Mouse (Mus musculus) neural tube, embryonic 13.5 days (tissue): ENCODE results near the gene Mink1. TPM values are rescaled to one million over a fixed set of nuclear protein-coding genes. Genes with fewer than 3 reads are reported as not detected.
"Not testable (repeated sequence)": the region's sequence is repeated elsewhere in the genome, so short reads cannot be mapped to it uniquely, and the experiment has no call there.

Experiments used
- ATAC-seq: fragments of 200-750 bp; cut with Nextera tagmentation; 2 replicates; pipeline ENCODE4 v1.8.0; 2017; ENCODE audit warnings: low read depth, mild to moderate bottlenecking, moderate TSS enrichment, moderate library complexity
- H3K27ac ChIP-seq: fragments of 300-500 bp; sonication (generic); replicated peaks from 2 replicates; pipeline ENCODE4 v1.5.1; 2015; ENCODE audit warnings: moderate library complexity, mild to moderate bottlenecking, inconsistent platforms
- H3K27me3 ChIP-seq: fragments of 300-500 bp; sonication (generic); 2 replicates; pipeline ENCODE4 v1.6.1; 2015; ENCODE audit warnings: mild to moderate bottlenecking, inconsistent platforms
- H3K36me3 ChIP-seq: fragments of 300-500 bp; sonication (generic); 2 replicates; pipeline ENCODE4 v1.6.1; 2015; ENCODE audit warnings: mild to moderate bottlenecking, inconsistent platforms
- H3K4me1 ChIP-seq: fragments of 300-500 bp; sonication (generic); replicated peaks from 2 replicates; pipeline ENCODE4 v1.6.1; 2015; ENCODE audit warnings: inconsistent platforms
- H3K4me2 ChIP-seq: fragments of 300-500 bp; sonication (generic); 2 replicates; pipeline ENCODE4 v1.6.1; 2015; ENCODE audit warnings: inconsistent platforms, mild to moderate bottlenecking, moderate library complexity
- H3K4me3 ChIP-seq: fragments of 300-500 bp; sonication (generic); 2 replicates; pipeline ENCODE4 v1.5.1; 2015; ENCODE audit warnings: mild to moderate bottlenecking, inconsistent platforms
- H3K9ac ChIP-seq: fragments of 300-500 bp; sonication (generic); 2 replicates; pipeline ENCODE4 v1.6.1; 2015; ENCODE audit warnings: moderate library complexity, mild to moderate bottlenecking, inconsistent platforms
- H3K9me3 ChIP-seq: fragments of 300-500 bp; sonication (generic); 2 replicates; pipeline ENCODE4 v1.6.1; 2016; ENCODE audit warnings: inconsistent platforms
- WGBS: fragments of 180-500 bp; shearing (Covaris S2); methylation state at CpG from one replicate; pipeline ENCODE4 v1.1.7; 2015; 5-methylcytosine and 5-hydroxymethylcytosine counted together
- polyA plus RNA-seq: library from polyadenylated mRNA; unstranded; fragments of >200 nt; fragmentation: Nextera tagmentation; extraction: Ambion mirVana; gene quantifications from 2 replicates; pipeline ENCODE4 v1.2.1, GENCODE M21; 2015

Mink1 gene
- polyA plus RNA-seq, 1 experiment from 2014 or later, result 18.0 TPM

DNA sequence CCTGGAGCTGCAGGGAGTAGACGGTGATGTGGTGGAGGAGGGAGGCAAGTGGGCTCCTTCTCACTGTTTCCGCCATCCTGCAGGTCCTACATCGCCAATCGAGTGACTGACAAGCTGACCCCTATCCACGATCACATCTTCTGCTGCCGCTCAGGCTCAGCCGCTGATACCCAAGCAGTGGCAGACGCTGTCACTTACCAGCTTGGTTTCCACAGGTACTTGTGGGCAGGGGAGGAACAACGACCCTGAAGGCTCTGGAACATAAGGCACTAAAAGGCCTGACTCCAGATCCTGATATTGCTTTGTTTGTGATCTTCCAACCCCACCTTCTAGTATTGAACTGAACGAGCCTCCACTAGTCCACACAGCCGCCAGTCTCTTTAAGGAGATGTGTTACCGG, 36.5 kb upstream of the Mink1 start:
- H3K4me1 ChIP-seq, result peaks cover 20% of the 10 kb centered on the region
- H3K27ac ChIP-seq, result no peak overlapping the region
- H3K9me3 ChIP-seq, result no peaks in the 10 kb centered on the region
- WGBS, result 87% methylated on average over 12 of the region's 12 CpGs
- peak overlapping the region; percentile 87 for H3K9ac ChIP-seq
- no peak for ATAC-seq
- peak overlapping the region; percentile 69 for H3K4me3 ChIP-seq
- no peaks in the 10 kb centered on the region for H3K27me3 ChIP-seq
- H3K36me3 ChIP-seq, result peaks cover 30% of the 10 kb centered on the region
- H3K4me2 ChIP-seq, result peak overlapping the region; percentile 83

GRCm38 (mm10) chr11:70528610-70529009, 34.1 kb upstream of the Mink1 start:
- Histone ChIP-seq H3K9ac (no peak overlapping the region), H3K9me3 (no peaks in the 10 kb centered on the region), H3K4me2 (no peak overlapping the region), H3K27me3 (no peaks in the 10 kb centered on the region), H3K4me3 (no peak overlapping the region), H3K27ac (no peak overlapping the region), H3K36me3 (peaks cover 30% of the 10 kb centered on the region), H3K4me1 (peaks cover 20% of the 10 kb centered on the region)
- ATAC-seq, result no peak
- 92% methylated on average over 7 of the region's 7 CpGs for WGBS

GRCm38 (mm10) chr11:70531065-70531464, 31.6 kb upstream of the Mink1 start:
- H3K4me2 ChIP-seq, H3K27me3 ChIP-seq, H3K9ac ChIP-seq, ATAC-seq, H3K27ac ChIP-seq, H3K9me3 ChIP-seq, H3K4me3 ChIP-seq: not testable (repeated sequence)
- Histone ChIP-seq H3K36me3 (peaks cover 30% of the 10 kb centered on the region), H3K4me1 (peaks cover 12% of the 10 kb centered on the region)
- WGBS, result 84% methylated on average over 2 of the region's 2 CpGs

GRCm38 (mm10) chr11:70532839-70533238, 29.8 kb upstream of the Mink1 start, which contains the start of gene Gm40193:
Gene Gm40193 (minus strand): TSS chr11:70532939.
- Histone ChIP-seq H3K27me3 (no peaks in the 10 kb centered on the region), H3K27ac (no peak within 1 kb of the TSS), H3K4me1 (no peaks in the 10 kb centered on the region), H3K9me3 (no peaks in the 10 kb centered on the region), H3K9ac (no peak within 1 kb of the TSS), H3K4me2 (no peak within 1 kb of the TSS), H3K4me3 (no peak within 1 kb of the TSS), H3K36me3 (peaks cover 15% of the 10 kb centered on the region)
- no peak for ATAC-seq
- WGBS, result 82% methylated on average over 6 of the region's 6 CpGs

GRCm38 (mm10) chr11:70539423-70539822, 23.3 kb upstream of the Mink1 start:
- 18% methylated on average over 9 of the region's 9 CpGs for WGBS
- peak overlapping the region; percentile 59 for H3K4me3 ChIP-seq
- H3K4me2 ChIP-seq, result peak overlapping the region; percentile 72
- no peak; the same call in 1 of the 2 replicates for ATAC-seq
- peaks cover 40% of the 10 kb centered on the region for H3K27me3 ChIP-seq
- H3K4me1 ChIP-seq, result peaks cover 18% of the 10 kb centered on the region
- no peak overlapping the region for H3K27ac ChIP-seq
- H3K9me3 ChIP-seq, result no peaks in the 10 kb centered on the region
- no peaks in the 10 kb centered on the region for H3K36me3 ChIP-seq
- H3K9ac ChIP-seq, result peak overlapping the region; percentile 77

GRCm38 (mm10) chr11:70539877-70540587, 22.6 kb upstream of the Mink1 start, which contains the start of gene Pld2:
Gene Pld2 (plus strand): TSS chr11:70540064.
- peak within 1 kb of the TSS; percentile 77 for H3K9ac ChIP-seq
- H3K36me3 ChIP-seq, result no peaks in the 10 kb centered on the region
- under 1% methylated on average over 61 of the region's 65 CpGs for WGBS
- peaks cover 40% of the 10 kb centered on the region for H3K27me3 ChIP-seq
- peak within 1 kb of the TSS; percentile 59 for H3K4me3 ChIP-seq
- ATAC-seq, result peak; percentile 93
- peak within 1 kb of the TSS; percentile 72 for H3K4me2 ChIP-seq
- H3K9me3 ChIP-seq, result no peaks in the 10 kb centered on the region
- H3K27ac ChIP-seq, result no peak within 1 kb of the TSS
- H3K4me1 ChIP-seq, result peaks cover 18% of the 10 kb centered on the region

GRCm38 (mm10) chr11:70540928-70541327, 21.8 kb upstream of the Mink1 start:
- no peaks in the 10 kb centered on the region for H3K36me3 ChIP-seq
- H3K27me3 ChIP-seq, result peaks cover 40% of the 10 kb centered on the region
- H3K9ac ChIP-seq, result 0 out of 2 replicates have a peak overlapping the region, but pooled peaks have one; percentile 77
- no peaks in the 10 kb centered on the region for H3K9me3 ChIP-seq
- no peak overlapping the region for H3K27ac ChIP-seq
- H3K4me2 ChIP-seq, result peak overlapping the region; percentile 72
- no peak for ATAC-seq
- 85% methylated on average over 7 of the region's 7 CpGs for WGBS
- H3K4me3 ChIP-seq, result peak overlapping the region; percentile 59
- peaks cover 18% of the 10 kb centered on the region for H3K4me1 ChIP-seq

- 0 out of 2 replicates have a peak overlapping the region, but pooled peaks have one; percentile 59 for H3K4me3 ChIP-seq
- no peaks in the 10 kb centered on the region for H3K9me3 ChIP-seq
- no peaks in the 10 kb centered on the region for H3K36me3 ChIP-seq
- peak overlapping the region; percentile 72 for H3K4me2 ChIP-seq
- 0 out of 2 replicates have a peak, but pooled peaks have one; percentile 14 for ATAC-seq
- H3K9ac ChIP-seq, result no peak overlapping the region
- peaks cover 40% of the 10 kb centered on the region for H3K27me3 ChIP-seq
- WGBS, result 71% methylated on average over 5 of the region's 5 CpGs
- H3K4me1 ChIP-seq, result peaks cover 18% of the 10 kb centered on the region
- H3K27ac ChIP-seq, result no peak overlapping the region; the same call in 1 of the 2 replicates
These were observed 21.3 kb upstream of the Mink1 start for GRCm38 (mm10) chr11:70541415-70541814.

- Histone ChIP-seq H3K4me2 (no peak overlapping the region), H3K4me1 (peaks cover 18% of the 10 kb centered on the region), H3K4me3 (no peak overlapping the region), H3K27me3 (peaks cover 32% of the 10 kb centered on the region), H3K36me3 (no peaks in the 10 kb centered on the region), H3K27ac (no peak overlapping the region), H3K9ac (no peak overlapping the region), H3K9me3 (no peaks in the 10 kb centered on the region)
- 76% methylated on average over 7 of the region's 7 CpGs for WGBS
- ATAC-seq, result no peak
These were observed 18.2 kb upstream of the Mink1 start for GRCm38 (mm10) chr11:70544496-70544895.

DNA sequence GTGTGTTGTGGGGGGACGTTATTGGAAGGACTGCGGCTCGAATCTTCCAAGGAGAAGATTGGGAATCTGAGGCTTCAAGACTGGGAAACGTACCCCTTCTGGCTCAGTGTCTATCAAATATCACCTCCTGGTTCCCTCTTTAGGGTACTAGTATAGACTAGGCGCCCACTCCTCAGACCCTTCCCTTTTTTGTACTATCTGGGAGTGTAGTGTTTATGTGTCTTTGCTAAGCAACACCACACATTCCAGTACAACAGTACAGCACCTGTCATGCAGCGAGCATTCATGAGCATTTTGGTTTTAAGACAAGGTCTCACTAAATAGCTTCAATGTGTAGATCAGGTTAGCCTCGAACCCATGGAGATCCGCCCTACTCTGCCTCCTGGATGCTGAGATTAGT, 11.2 kb upstream of the Mink1 start:
- Histone ChIP-seq H3K4me1 (peaks cover 7% of the 10 kb centered on the region; the same call in 1 of the 2 replicates), H3K4me2 (no peak overlapping the region)
- WGBS, result 90% methylated on average over 8 of the region's 8 CpGs

GRCm38 (mm10) chr11:70553940-70554339, 8.7 kb upstream of the Mink1 start:
- H3K36me3 ChIP-seq, result no peaks in the 10 kb centered on the region
- no peak overlapping the region for H3K27ac ChIP-seq
- H3K9me3 ChIP-seq, result no peaks in the 10 kb centered on the region
- H3K4me1 ChIP-seq, result peaks cover 7% of the 10 kb centered on the region; the same call in 1 of the 2 replicates
- H3K9ac ChIP-seq, result no peak overlapping the region
- peaks cover 8% of the 10 kb centered on the region; the same call in 1 of the 2 replicates for H3K27me3 ChIP-seq
- no peak overlapping the region for H3K4me2 ChIP-seq
- ATAC-seq, result no peak
- H3K4me3 ChIP-seq, result no peak overlapping the region
- WGBS, result 19% methylated on average over 7 of the region's 7 CpGs

More for the DNA sequence above, 11.2 kb upstream of the Mink1 start:
- Histone ChIP-seq H3K9ac (no peak overlapping the region), H3K27me3 (peaks cover 8% of the 10 kb centered on the region; the same call in 1 of the 2 replicates), H3K36me3 (no peaks in the 10 kb centered on the region), H3K4me3 (no peak overlapping the region), H3K27ac (no peak overlapping the region), H3K9me3 (no peaks in the 10 kb centered on the region)
- no peak for ATAC-seq

DNA sequence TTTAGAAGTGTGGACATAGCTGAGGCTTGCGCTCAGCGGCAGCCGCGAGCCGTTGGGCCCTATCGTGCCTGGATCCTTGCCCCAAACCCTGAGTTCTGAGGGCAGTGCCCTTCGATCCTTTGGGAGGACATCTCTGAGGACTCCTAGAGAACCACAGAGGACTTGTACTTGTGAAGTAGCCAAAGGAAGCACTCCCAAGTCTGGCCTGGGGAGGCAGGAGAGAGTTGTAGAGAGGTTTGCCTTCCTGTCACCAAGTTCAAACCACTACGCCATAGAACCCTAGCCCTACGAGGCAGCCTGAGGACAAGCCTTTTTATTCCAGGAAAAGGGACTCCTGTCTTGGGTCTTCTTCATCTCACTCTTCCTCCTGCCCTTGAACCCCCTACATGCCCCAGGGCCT, 5.1 kb upstream of the Mink1 start:
- no peak for ATAC-seq
- WGBS, result 91% methylated on average over 9 of the region's 9 CpGs
- H3K4me3 ChIP-seq, result no peak overlapping the region
- no peaks in the 10 kb centered on the region for H3K9me3 ChIP-seq
- H3K36me3 ChIP-seq, result no peaks in the 10 kb centered on the region
- H3K4me2 ChIP-seq, result no peak overlapping the region
- H3K4me1 ChIP-seq, result peaks cover 15% of the 10 kb centered on the region
- H3K27me3 ChIP-seq, result peaks cover 8% of the 10 kb centered on the region; the same call in 1 of the 2 replicates
- no peak overlapping the region for H3K9ac ChIP-seq
- H3K27ac ChIP-seq, result no peak overlapping the region
